Mouse (Mus musculus) neural tube, embryonic 10.5 days (tissue): ENCODE data around the gene C8a.

Source experiments
- DNase-seq: peaks from one replicate; pipeline ENCODE4 v3.0.0-alpha.2; 2017; ENCODE audit warnings: low spot score; ENCODE audit errors: extremely low spot score

Gene C8a

DNA sequence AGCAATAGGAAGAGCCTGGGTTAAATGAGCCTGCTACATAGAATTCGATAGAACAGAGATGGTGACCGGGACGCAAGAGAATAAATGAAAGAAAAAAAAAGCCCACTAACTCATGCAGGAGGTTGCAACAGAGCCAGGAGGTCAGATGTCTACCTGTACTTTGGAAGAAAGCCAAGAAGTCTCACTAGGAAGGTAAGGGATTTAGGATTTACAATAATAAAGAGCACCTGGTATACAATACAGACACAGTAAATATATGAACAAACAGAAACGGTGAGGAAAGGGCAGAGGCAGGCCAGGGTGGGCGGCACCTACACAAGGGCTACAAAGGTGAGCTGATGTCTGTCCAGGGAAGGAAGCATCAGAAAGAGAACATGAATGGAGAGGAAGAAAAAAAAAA lies 34.0 kb downstream of the C8a start:
- no peak for DNase-seq

DNA sequence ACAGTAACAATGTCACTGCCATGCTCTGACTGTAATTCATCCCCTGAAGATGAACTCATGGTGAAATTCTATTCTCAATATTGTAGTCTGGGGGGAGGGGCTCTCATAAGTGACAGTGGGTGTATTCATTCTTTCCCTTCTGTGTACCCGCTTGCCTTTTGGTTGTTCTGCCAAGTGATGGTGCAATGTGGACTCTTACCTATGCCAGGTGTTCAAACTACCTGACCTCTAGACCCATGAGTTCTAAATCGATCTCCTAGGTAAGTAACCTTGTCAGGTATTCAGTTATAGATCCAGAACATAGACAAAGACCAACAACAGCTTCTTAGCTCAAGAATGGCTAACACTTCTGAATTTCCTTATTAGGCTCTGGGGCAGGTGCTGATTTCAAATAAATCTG lies 37.9 kb downstream of the C8a start:
- no peak for DNase-seq

DNA sequence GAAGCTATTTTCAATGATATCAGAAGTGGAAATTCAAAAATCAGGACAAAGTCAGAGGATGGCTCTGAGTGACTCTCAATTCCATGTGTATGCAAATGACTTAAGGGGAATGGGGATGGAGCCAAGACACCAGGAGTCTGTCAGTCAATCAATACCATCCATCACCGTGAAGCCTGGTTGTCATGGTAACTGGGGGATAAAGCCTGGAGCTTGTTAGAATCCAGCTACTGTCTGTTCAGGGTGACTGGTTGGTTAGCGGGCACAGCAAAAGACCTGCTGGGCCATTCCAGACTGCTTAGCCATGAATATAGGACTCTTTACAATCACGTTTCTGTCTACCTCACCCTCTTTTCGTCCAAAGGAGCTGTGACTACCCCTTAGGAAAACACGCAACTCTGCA lies 41.1 kb downstream of the C8a start:
- DNase-seq: no peak

DNA sequence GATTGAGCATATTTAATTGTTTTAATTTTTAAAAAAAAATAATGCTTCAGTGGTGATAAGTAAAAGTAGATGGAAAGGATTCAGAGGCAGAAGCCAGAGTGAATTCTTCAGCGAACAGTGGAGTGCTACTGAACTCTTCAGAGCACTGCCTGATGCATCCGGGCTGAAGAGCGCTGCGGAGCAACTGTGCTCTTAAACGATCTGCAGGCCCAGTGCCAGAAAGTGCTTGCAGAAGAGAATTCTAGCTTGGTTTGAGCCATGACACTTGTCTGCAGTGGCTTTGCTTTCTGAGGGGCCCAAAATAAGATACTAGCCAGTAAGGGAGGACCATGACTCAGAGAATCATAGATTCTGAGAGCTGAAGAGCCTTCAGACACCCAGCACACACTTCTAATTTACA lies 47.3 kb downstream of the C8a start:
- DNase-seq: no peak

- DNase-seq: no peak
Observed at GRCm38 (mm10) chr4:104824381-104825077, 51.7 kb downstream of the C8a start.

GRCm38 (mm10) chr4:104823597-104824101 lies 52.5 kb downstream of the C8a start:
- no peak for DNase-seq

- no peak for DNase-seq
Observed at GRCm38 (mm10) chr4:104819891-104820290, 56.3 kb downstream of the C8a start.

DNA sequence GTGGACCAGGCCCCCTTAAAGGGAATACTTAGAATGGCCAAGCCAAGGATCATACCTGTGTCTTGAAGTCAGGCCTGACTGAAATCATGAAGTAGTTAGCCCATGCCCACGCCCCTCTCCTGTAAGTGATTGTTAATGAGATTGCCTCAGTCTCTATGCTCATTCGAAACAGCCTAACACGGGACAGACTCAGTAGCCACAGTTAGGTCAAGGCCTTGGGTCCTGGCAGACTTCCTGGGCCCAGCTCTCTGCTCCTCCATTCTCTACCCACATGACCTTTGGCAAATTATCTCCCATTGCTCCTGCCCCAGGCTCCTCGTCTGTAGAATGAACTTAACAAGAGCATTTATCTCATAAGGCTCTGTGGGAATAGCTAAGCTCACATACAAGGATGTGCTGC lies 57.2 kb downstream of the C8a start:
- DNase-seq: no peak

DNA sequence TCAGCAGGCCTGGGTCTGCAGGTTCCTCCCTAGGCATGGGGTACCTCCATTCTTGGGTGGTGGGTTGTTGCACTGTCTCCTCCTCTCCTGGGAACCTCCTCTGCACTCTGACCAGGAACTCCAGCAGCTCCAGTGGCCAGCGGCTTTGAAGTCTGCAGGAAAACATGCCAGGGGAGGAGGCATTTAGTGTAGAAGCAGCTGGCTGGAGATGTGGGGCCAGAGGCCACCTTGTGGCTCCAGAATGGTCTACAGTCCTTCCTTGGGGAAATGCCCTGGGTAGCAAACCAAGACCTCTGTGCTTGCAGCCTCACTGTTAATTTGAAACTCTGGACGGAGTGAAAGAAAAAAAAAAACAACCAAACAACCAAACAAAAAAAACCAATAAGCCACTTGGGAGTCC lies 58.7 kb downstream of the C8a start:
- DNase-seq: no peak

- no peak for DNase-seq
Observed at GRCm38 (mm10) chr4:104816519-104817232, 59.5 kb downstream of the C8a start.

GRCm38 (mm10) chr4:104813617-104814016 lies 62.6 kb downstream of the C8a start:
- no peak for DNase-seq

- DNase-seq: no peak
Observed at GRCm38 (mm10) chr4:104810710-104811286, 65.4 kb downstream of the C8a start.

DNA sequence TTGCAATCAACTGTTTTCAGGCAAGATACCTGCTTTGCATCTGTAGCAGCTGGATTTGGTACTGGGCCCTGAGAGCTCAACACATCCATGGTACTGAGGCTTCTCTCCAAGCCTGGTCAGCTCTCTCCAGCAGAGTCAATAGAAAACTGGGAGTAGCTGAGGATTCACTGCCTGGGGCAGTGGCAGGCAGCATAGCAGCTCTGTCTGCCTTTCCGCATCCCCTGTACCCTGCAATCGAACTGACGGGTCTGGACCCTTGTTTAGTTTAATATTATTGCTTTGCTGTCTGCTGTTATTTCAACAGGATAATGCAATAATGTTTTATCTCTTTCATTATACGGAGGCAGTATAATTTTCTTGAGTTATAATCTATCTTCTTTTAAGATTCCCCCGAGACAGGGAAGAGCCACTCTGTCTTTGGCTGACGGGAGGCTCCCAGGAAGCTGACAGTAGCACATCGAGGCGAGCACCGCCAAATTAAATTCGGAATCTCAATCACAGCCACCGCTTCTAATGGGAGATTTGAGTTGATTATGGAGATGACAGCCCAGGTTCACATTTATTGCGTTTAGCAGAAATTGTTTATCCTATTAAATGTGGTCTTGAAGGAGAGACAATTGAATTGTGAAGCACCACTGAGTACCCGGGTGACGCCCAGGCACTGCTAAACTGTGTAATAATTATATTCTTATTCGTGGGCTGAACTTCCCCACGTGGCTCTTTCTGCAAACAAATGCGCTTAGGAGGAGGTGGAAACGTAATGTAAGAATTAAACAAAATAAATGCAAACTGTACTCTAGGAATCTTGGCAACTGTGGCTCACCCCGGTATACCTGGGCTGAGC lies 70.6 kb downstream of the C8a start:
- DNase-seq: no peak

DNA sequence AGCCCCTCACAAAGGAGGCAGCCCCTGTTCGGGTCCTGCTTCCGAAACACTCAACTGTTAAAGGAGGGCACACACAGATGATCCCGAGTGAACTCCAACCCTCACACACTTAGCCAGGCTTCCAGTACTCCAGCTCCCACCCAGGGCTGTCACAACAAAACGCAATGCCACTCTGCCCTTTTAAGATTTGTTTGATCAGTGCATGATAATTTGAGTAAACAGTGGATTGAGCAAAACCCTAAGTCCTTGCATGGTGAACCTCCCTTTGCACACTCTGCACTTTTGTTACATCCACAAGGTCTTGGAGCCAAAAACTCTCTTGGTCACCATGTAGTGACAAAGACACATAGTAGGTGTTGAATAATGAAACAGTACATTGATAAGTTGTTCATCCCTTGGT lies 72.1 kb downstream of the C8a start:
- no peak for DNase-seq

DNA sequence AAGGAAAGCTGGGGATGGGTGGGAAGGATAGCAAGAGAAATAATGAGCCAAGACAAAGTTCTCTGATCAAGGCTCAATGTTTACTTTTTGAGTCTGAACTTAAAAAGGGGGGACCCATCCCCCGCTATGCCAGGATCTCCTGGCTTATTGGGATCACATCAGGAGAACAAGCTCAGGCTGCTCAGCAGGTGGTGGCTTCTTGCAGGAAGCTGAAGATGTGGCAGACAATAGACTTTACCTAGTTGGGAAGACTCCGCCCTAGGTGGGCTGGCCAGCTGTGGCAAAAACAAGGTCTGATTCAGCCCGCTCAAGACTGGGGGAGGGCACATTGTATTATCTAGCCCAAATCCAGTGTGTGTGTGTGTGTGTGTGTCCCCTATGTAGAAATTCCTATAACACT lies 74.6 kb downstream of the C8a start:
- no peak for DNase-seq

DNA sequence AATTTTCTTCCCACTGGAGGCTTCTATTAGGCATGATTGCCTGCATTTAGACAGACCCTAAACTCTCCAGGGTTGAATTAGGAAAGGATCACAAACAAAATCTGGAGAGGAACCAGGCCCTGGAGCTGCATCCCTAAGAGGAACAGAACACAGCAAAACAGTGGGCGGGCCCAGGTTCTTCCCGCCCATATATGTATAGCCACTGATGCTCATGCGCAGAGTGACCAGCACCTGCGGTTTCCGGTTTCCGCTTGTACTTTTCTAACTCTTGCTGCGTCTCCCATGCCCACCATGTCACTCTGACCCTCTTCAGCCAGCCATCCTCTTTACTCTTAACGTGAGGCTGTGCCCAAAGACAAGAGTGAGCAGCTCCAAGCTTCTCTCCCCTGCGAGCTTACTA lies 77.2 kb downstream of the C8a start:
- DNase-seq: no peak

DNA sequence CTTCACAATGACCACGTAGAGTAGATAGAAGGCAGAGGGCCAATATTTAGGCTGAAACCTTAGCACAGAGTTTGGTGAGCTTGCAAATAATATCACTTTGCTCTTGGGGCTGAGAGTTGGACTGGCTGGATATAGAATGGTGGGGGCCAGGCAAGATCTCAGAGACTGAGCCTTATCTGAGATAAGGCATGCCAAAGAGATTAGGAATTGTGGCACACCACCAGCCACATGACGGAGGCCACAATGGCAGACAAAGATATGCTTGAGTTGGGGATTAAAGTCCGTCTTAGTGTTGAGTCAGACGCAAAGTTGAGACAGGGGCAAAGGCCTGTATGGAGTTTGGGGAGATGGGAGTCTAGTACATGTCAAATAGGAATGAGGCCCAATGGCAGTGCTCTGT lies 84.1 kb downstream of the C8a start:
- DNase-seq: no peak

- DNase-seq: no peak
Observed at GRCm38 (mm10) chr4:104782346-104782745, 93.9 kb downstream of the C8a start.

GRCm38 (mm10) chr4:104781441-104781840 lies 94.8 kb downstream of the C8a start:
- DNase-seq: no peak

- no peak for DNase-seq
Observed at GRCm38 (mm10) chr4:104779460-104779859, 96.7 kb downstream of the C8a start.

- DNase-seq: no peak
Observed at GRCm38 (mm10) chr4:104775601-104776000, 100.6 kb downstream of the C8a start.

- DNase-seq: no peak
Observed at GRCm38 (mm10) chr4:104770331-104770730, 105.9 kb downstream of the C8a start.
